Mouse (Mus musculus) T-cell, adult 2 months (primary cell): ENCODE results near the gene Fam102a.

Experiments used
- DNase-seq: peaks from one replicate; pipeline ENCODE4 v3.0.0; 2022; ENCODE audit warnings: low spot score

Fam102a gene

GRCm38 (mm10) chr2:32608778-32609435 lies 73.8 kb downstream of the Fam102a start:
- DNase-seq: no peak

GRCm38 (mm10) chr2:32610610-32611229 lies 75.6 kb downstream of the Fam102a start:
- no peak for DNase-seq

- no peak for DNase-seq
These were observed 77.1 kb downstream of the Fam102a start for GRCm38 (mm10) chr2:32612274-32612673.

GRCm38 (mm10) chr2:32617109-32617508 lies 82.0 kb downstream of the Fam102a start:
- no peak for DNase-seq

- no peak for DNase-seq
These were observed 82.5 kb downstream of the Fam102a start for GRCm38 (mm10) chr2:32617601-32618000.

DNA sequence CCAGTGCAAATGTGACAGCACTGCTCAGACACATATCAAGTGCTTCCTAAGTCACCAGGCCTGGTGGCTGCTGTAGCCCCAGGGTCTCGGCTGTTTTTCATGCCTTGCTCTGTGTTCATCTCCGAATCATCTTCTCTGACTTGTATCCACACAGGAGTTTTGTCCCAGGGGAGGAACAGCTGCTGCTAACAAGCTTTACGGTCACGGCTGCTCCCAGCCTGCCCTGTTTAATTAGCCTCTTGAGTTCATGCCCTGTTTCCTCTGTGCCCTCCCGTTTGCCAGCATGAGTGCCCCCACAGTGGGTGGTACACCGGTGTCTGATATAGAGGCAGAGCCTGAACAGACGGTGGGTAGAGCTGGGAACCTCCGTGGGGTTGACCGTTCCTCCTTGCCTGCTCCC lies 82.9 kb downstream of the Fam102a start:
- DNase-seq: no peak
